Mouse (Mus musculus) myocyte (in vitro differentiated cells): ENCODE measurements around the gene Fam171a2.

ENCODE experiments used
- POLR2A ChIP-seq: IDR thresholded peaks from one replicate; pipeline ENCODE4 v1.6.1; 2011; ENCODE audit warnings: low read depth, mild to moderate bottlenecking, control low read depth, moderate library complexity; ENCODE audit not compliant: insufficient read length
- POLR2AphosphoS2 ChIP-seq: IDR thresholded peaks from one replicate; pipeline ENCODE4 v1.6.1; 2011; ENCODE audit warnings: low read depth, control low read depth; ENCODE audit not compliant: insufficient read length

DNA sequence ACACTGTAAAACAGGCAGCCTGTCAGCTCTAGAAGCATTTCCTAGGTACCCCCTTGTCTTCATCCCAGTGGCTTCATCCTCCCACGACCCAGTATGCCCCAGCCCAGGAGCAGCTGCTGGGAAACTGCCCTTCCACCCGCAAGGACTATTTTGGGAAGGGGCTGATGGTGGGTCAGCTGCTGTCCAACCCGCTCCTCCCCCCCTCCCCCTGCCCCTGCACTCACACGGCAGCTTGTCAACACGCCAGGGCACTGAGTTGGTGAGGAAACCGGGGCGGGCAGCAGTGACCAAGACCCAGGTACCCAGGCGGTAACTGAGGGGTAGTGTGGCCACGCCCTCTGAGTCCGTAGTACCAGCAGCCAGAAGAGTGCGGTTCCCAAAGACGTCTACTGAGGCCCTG lies 3.7 kb downstream of the Fam171a2 start:
- TF ChIP-seq POLR2AphosphoS2 (peak; percentile 53), POLR2A (no peak)
